Mouse (Mus musculus) bone marrow macrophage, adult 2 months (primary cell): ENCODE results near the gene Rtn1.

ENCODE experiments used
- CTCF ChIP-seq: IDR thresholded peaks from 2 replicates; pipeline ENCODE4 v1.5.1; 2012; ENCODE audit warnings: low read depth, mild to moderate bottlenecking, low read length, moderate library complexity
- POLR2A ChIP-seq: IDR thresholded peaks from 2 replicates; pipeline ENCODE4 v1.6.1; 2012; ENCODE audit warnings: mild to moderate bottlenecking, low read depth, low read length, borderline replicate concordance

DNA sequence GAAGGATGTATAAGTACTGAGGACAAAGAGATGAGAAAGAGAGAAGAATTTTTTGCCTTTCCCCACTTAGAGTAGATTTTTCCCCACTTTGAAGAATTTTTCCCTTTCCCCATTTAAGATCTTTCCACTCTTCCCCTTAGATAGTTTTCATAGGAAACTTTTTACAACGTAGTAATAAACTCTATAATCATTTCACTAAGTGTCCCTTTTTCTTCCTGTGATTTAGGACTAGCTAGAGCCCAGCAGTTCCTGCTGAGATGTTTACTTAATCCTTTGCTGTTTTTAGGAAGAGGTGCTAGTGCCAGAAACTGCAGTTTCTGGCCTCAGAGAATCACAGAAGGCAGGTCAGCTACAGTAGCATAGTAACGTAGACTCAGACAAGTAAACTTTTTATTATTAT lies 116.3 kb downstream of the Rtn1 start:
- TF ChIP-seq POLR2A (no peak), CTCF (no peak)
